Mouse (Mus musculus): ENCODE measurements at regions not wholly inside any gene's neighbourhood (a gene's known extent, or its start where the extent isn't known, plus 50 kb on each side); places are given as distances from the start of the nearest gene placed in this dataset.

- TF ChIP-seq CTCF (IDR thresholded peaks at IDR 0.05; ENCODE audit: borderline replicate concordance, control insufficient read depth, extremely low read depth, insufficient read depth, low read length, poor library complexity) (no peak), POLR2A (IDR thresholded peaks at IDR 0.05; ENCODE audit: control insufficient read depth, extremely low read depth, insufficient read depth, low read length, poor library complexity) (no peak)
These were observed 81.1 kb upstream of the Ptch1 start for GRCm38 (mm10) chr13:63654514-63654913.
